Comparison of ENCODE assay signal across 10 mouse cellular contexts in genomic region chr5:139978525-139979276, GRCm38 (mm10).
A peak's percentile ranks its signal among the peaks of the same experiment; 100 is the strongest.
DNase-seq lines count a peak whose midpoint lies in the region; ATAC-seq and TF ChIP-seq lines count a peak whose summit lies in the region.
"Had no signal": no experiment of that assay in that cellular context is flagged by ENCODE, and none has a peak within 500 bp of the region (broad histone marks: within the 10 kb centered on the region; RNA-seq: fewer than 3 reads in every experiment).

No protein-coding gene starts in this region.

- no peaks in the 10 kb centered on the region for H3K36me3 ChIP-seq in hindbrain, postnatal 0 days (ENCODE audit: insufficient read depth, low read length)
- H3K36me3 ChIP-seq in hindbrain, embryonic 16.5 days (ENCODE audit: control insufficient read depth, insufficient read depth, low read length) = no peaks in the 10 kb centered on the region
- no peaks in the 10 kb centered on the region for H3K36me3 ChIP-seq in MEL (ENCODE audit: control insufficient read depth in 1 of 2, insufficient read depth in 2 of 2, low read length in 2 of 2)
- no peaks in the 10 kb centered on the region for H3K36me3 ChIP-seq in intestine, embryonic 14.5 days (ENCODE audit: control insufficient read depth, insufficient read depth, low read length)
- H3K36me3 ChIP-seq: stomach, embryonic 15.5 days had no signal

- WGBS in hindbrain, postnatal 0 days = 6% methylated on average over 13 of the region's 13 CpGs
- WGBS in hindbrain, embryonic 16.5 days = 6% methylated on average over 13 of the region's 13 CpGs
- 7% methylated on average over 13 of the region's 13 CpGs for WGBS in intestine, embryonic 14.5 days

- no peak overlapping the region for H3K4me3 ChIP-seq in hindbrain, postnatal 0 days (ENCODE audit: low read length)
- H3K4me3 ChIP-seq in hindbrain, embryonic 16.5 days (ENCODE audit: low read length) = no peak overlapping the region
- H3K4me3 ChIP-seq in MEL (ENCODE audit: control insufficient read depth in 1 of 2, insufficient read depth in 1 of 2, low read depth in 2 of 2, low read length in 2 of 2) = no peak overlapping the region
- no peak overlapping the region for H3K4me3 ChIP-seq in intestine, embryonic 14.5 days (ENCODE audit: low read depth, low read length)
- H3K4me3 ChIP-seq: gastrocnemius, adult 2 months; stomach, embryonic 15.5 days had no signal

- H3K4me1 ChIP-seq in hindbrain, postnatal 0 days (ENCODE audit: insufficient read depth, low read length) = no peaks in the 10 kb centered on the region
- H3K4me1 ChIP-seq in hindbrain, embryonic 16.5 days (ENCODE audit: control insufficient read depth, insufficient read depth, low read depth, low read length) = peaks cover 10% of the 10 kb centered on the region
- 0 out of 4 replicates have a peak, but pooled peaks cover 0 to 3% of the 10 kb centered on the region in 2 experiments for H3K4me1 ChIP-seq in MEL (ENCODE audit: control insufficient read depth in 1 of 2, insufficient read depth in 2 of 2, low read length in 2 of 2)
- no peaks in the 10 kb centered on the region for H3K4me1 ChIP-seq in intestine, embryonic 14.5 days (replicated peaks; ENCODE audit: control insufficient read depth, insufficient read depth, low read length)
- H3K4me1 ChIP-seq: stomach, embryonic 15.5 days had no signal

- no peaks in the 10 kb centered on the region for H3K9me3 ChIP-seq in hindbrain, postnatal 0 days (ENCODE audit: low read length)
- no peaks in the 10 kb centered on the region for H3K9me3 ChIP-seq in hindbrain, embryonic 16.5 days (ENCODE audit: control insufficient read depth, low read length)
- no peaks in the 10 kb centered on the region for H3K9me3 ChIP-seq in MEL (replicated peaks; ENCODE audit: insufficient read depth, low read length)
- H3K9me3 ChIP-seq in intestine, embryonic 14.5 days (ENCODE audit: control insufficient read depth, low read length) = no peaks in the 10 kb centered on the region
- H3K9me3 ChIP-seq: stomach, embryonic 15.5 days had no signal

- ATAC-seq in hindbrain, postnatal 0 days = peak; percentile 28; the same call in 1 of the 2 replicates
- ATAC-seq in hindbrain, embryonic 16.5 days = no peak
- peak; percentile 78 for ATAC-seq in intestine, embryonic 14.5 days (replicated peaks; ENCODE audit: low FRiP score, low TSS enrichment, low read depth)

- H3K4me2 ChIP-seq in hindbrain, postnatal 0 days (ENCODE audit: low read depth, low read length) = no peak overlapping the region
- no peak overlapping the region for H3K4me2 ChIP-seq in hindbrain, embryonic 16.5 days (ENCODE audit: low read length)
- H3K4me2 ChIP-seq in intestine, embryonic 14.5 days (ENCODE audit: low read length) = no peak overlapping the region
- H3K4me2 ChIP-seq: stomach, embryonic 15.5 days had no signal

- H3K9ac ChIP-seq in hindbrain, postnatal 0 days (replicated peaks; ENCODE audit: low read length) = no peak overlapping the region
- no peak overlapping the region for H3K9ac ChIP-seq in hindbrain, embryonic 16.5 days (ENCODE audit: low read depth, low read length)
- no peak overlapping the region for H3K9ac ChIP-seq in MEL (ENCODE audit: control insufficient read depth, low read depth, low read length, poor library complexity, severe bottlenecking)
- no peak overlapping the region for H3K9ac ChIP-seq in intestine, embryonic 14.5 days (ENCODE audit: low read length)
- H3K9ac ChIP-seq: stomach, embryonic 15.5 days had no signal

- H3K27ac ChIP-seq in hindbrain, postnatal 0 days = no peak overlapping the region
- no peak overlapping the region for H3K27ac ChIP-seq in hindbrain, embryonic 16.5 days (ENCODE audit: low read depth, low read length)
- H3K27ac ChIP-seq in MEL (ENCODE audit: control insufficient read depth, low read depth, low read length) = no peak overlapping the region
- no peak overlapping the region for H3K27ac ChIP-seq in intestine, embryonic 14.5 days (ENCODE audit: low read depth)
- H3K27ac ChIP-seq: gastrocnemius, adult 2 months; stomach, embryonic 15.5 days had no signal

- no peak for TF ChIP-seq POLR2A in MEL (IDR thresholded peaks at IDR 0.05; ENCODE audit: control insufficient read depth in 1 of 2, insufficient read depth in 1 of 2, low read depth in 1 of 2, low read length in 2 of 2, poor library complexity in 1 of 2)

- no peak for TF ChIP-seq RAD21 in MEL (IDR thresholded peaks at IDR 0.05; ENCODE audit: low read depth, low read length)

- no peaks in the 10 kb centered on the region for H3K27me3 ChIP-seq in hindbrain, postnatal 0 days (ENCODE audit: insufficient read depth, low read length)
- H3K27me3 ChIP-seq in hindbrain, embryonic 16.5 days (replicated peaks; ENCODE audit: control insufficient read depth, insufficient read depth, low read length) = no peaks in the 10 kb centered on the region
- no peaks in the 10 kb centered on the region for H3K27me3 ChIP-seq in MEL (ENCODE audit: control insufficient read depth in 1 of 2, insufficient read depth in 2 of 2, low read length in 2 of 2)
- H3K27me3 ChIP-seq in intestine, embryonic 14.5 days (replicated peaks; ENCODE audit: control insufficient read depth, insufficient read depth, low read length) = no peaks in the 10 kb centered on the region

- no peak for TF ChIP-seq EP300 in MEL (IDR thresholded peaks at IDR 0.05; ENCODE audit: low read depth in 1 of 2, low read length in 2 of 2)

- no peaks in the 10 kb centered on the region for H3K79me2 ChIP-seq in MEL (ENCODE audit: control insufficient read depth, insufficient read depth, low read length, poor library complexity)

- DNase-seq in hindbrain, postnatal 0 days (ENCODE audit: low spot score) = no peak
- DNase-seq in 3T3-L1 (ENCODE audit: low read depth, low spot score) (peak; percentile 19), MEL (ENCODE audit: low read depth, low spot score) (peak; percentile 57), adipocyte (ENCODE audit: low spot score) (no peak)
- peak; percentile 72 for DNase-seq in intestine, embryonic 14.5 days (ENCODE audit: low spot score)
- no peak for DNase-seq in layer of hippocampus, adult 11-12 months (ENCODE audit: low spot score)
- DNase-seq in T-cell, adult 2 months (ENCODE audit: low spot score) = no peak
- DNase-seq: gastrocnemius, adult 2 months had no signal

- TF ChIP-seq CTCF in hindbrain, postnatal 0 days (IDR thresholded peaks at IDR 0.05; ENCODE audit: low read depth) = no peak
- no peak for TF ChIP-seq CTCF in MEL (IDR thresholded peaks at IDR 0.05 in 2 of 3, conservative IDR thresholded peaks at IDR 0.05 in 1 of 3; ENCODE audit: control insufficient read depth in 1 of 3, insufficient read depth in 1 of 3, low read depth in 2 of 3, low read length in 3 of 3, poor library complexity in 1 of 3, severe bottlenecking in 1 of 3)

TF ChIP-seq in MEL, 35 proteins besides CTCF, POLR2A, EP300 and RAD21:
- TF ChIP-seq SIN3A (IDR thresholded peaks at IDR 0.05; ENCODE audit: low read length) (peak; percentile 70), MXI1 (IDR thresholded peaks at IDR 0.05; ENCODE audit: low read depth, low read length) (peak; percentile 35; the same call in 1 of the 2 replicates), GABPA (IDR thresholded peaks at IDR 0.05; ENCODE audit: low read depth, low read length) (no peak)

Comparison
In these comparisons a context has a peak if more than half of its experiments do, and no peak if none do; other contexts are left out.
1. DNase-seq: peak in 3T3-L1 (single experiment), MEL (single experiment) and intestine, embryonic 14.5 days (single experiment); none in hindbrain, postnatal 0 days (single experiment), layer of hippocampus, adult 11-12 months (single experiment), adipocyte (single experiment) and T-cell, adult 2 months (single experiment).